Comparison of ENCODE assay signal across 9 mouse cellular contexts in the genomic region with DNA sequence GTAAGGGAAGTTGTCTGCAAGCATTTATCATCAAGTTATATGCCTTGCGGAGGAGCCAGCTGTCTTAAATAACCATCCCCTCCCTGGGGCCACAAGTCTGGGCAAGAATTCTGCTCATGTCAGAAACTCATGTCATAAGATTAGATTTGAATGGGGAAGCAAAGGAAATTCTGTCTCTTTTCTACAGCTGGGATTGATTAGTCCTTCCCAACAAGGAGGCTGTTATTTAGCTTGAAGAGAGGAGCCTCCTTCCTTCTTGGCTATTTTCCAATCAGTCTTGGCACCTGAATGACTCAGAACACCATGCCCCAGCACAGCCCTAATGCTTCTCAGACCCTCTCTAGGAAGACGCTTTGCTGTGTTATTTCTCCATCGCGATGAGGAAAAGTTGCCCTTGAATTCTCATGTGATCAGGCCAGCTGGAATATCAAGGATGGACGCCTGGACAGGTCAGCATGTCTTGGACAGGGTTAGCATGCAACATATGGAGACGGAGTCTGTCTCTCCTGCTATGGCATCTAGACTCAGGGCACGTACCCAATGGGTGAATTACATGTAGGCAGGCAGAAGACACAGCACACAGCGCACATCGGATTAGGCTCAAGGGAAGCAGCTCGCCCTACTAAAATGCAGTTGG.
DNase-seq lines count a peak whose midpoint lies in the region; ATAC-seq and TF ChIP-seq lines count a peak whose summit lies in the region.
"Had no signal": no experiment of that assay in that cellular context is flagged by ENCODE, and none has a peak within 500 bp of the region (broad histone marks: within the 10 kb centered on the region; RNA-seq: fewer than 3 reads in every experiment).

No protein-coding gene starts in this region.

- H3K27ac ChIP-seq in heart, embryonic 10.5 days: peak overlapping the region; percentile 30; the same call in 1 of the 2 replicates
- peak overlapping the region; percentile 88 for H3K27ac ChIP-seq in embryonic fibroblast, embryonic 13.5 days (ENCODE audit: insufficient read depth, low read length)

- H3K9me3 ChIP-seq in heart, embryonic 10.5 days: no peaks in the 10 kb centered on the region

- 0 out of 2 replicates have a peak, but pooled peaks cover 12% of the 10 kb centered on the region for H3K4me1 ChIP-seq in heart, embryonic 10.5 days
- peaks cover 17% of the 10 kb centered on the region for H3K4me1 ChIP-seq in embryonic fibroblast, embryonic 13.5 days (ENCODE audit: control insufficient read depth, insufficient read depth, low read length)

- no peaks in the 10 kb centered on the region for H3K36me3 ChIP-seq in heart, embryonic 10.5 days

- ATAC-seq in cerebellum, adult (ENCODE audit: insufficient number of reproducible peaks, low FRiP score, low TSS enrichment): peak; percentile 95
- ATAC-seq in granulocyte monocyte progenitor cell, adult 5-6 weeks (replicated peaks; ENCODE audit: poor library complexity, severe bottlenecking): no peak

- DNase-seq in heart, embryonic 10.5 days (ENCODE audit: low spot score): no peak
- DNase-seq in heart, postnatal 36 days: no peak
- peak; percentile 73 for DNase-seq in mesoderm, embryonic 11.5 days (ENCODE audit: low read depth, low spot score)
- DNase-seq in right cerebral cortex, postnatal 25 days: no peak
- no peak for DNase-seq in urinary bladder, adult 2 months (ENCODE audit: low spot score)
- DNase-seq: gastrocnemius, postnatal 10 days had no signal

- intact Hi-C loops in heart, postnatal 36 days (cut with DNase I): no loop called here

- WGBS in heart, embryonic 10.5 days: 73% methylated on average over 10 of the region's 10 CpGs

- no peak for TF ChIP-seq CTCF in embryonic fibroblast, embryonic 13.5 days (IDR thresholded peaks at IDR 0.05; ENCODE audit: borderline replicate concordance, insufficient read depth, low read length)

- H3K4me3 ChIP-seq in heart, embryonic 10.5 days: no peak overlapping the region
- no peak overlapping the region for H3K4me3 ChIP-seq in embryonic fibroblast, embryonic 13.5 days (ENCODE audit: insufficient read depth, low read length)

- H3K27me3 ChIP-seq in heart, embryonic 10.5 days (ENCODE audit: insufficient read depth, poor library complexity, severe bottlenecking): no peaks in the 10 kb centered on the region

- no peak for TF ChIP-seq POLR2A in embryonic fibroblast, embryonic 13.5 days (IDR thresholded peaks at IDR 0.05; ENCODE audit: low read depth, low read length)
